Mouse (Mus musculus) myocyte (in vitro differentiated cells): ENCODE measurements around the gene Cerk.

Experiments
- MYOG ChIP-seq, 3 experiments: IDR thresholded peaks; one replicate each; pipeline ENCODE4 v1.6.1; 2011; ENCODE audit warnings: control low read depth in 2 of 3, low read depth in 2 of 3, mild to moderate bottlenecking in 2 of 3; ENCODE audit not compliant: insufficient read length in 2 of 3, control insufficient read depth in 1 of 3, insufficient read depth in 1 of 3
- USF1 ChIP-seq: IDR thresholded peaks from one replicate; pipeline ENCODE4 v1.6.1; 2011; ENCODE audit warnings: low read depth, mild to moderate bottlenecking, control low read depth, moderate library complexity

GRCm38 (mm10) chr15:86095722-86096603 lies 90.0 kb downstream of the Cerk start:
- TF ChIP-seq USF1 = peak; percentile 16
- no peak for TF ChIP-seq MYOG (IDR thresholded peaks at IDR 0.05; ENCODE audit: control insufficient read depth in 1 of 3, insufficient read depth in 1 of 3, insufficient read length in 2 of 3, low read depth in 2 of 3)
